Mouse (Mus musculus) layer of hippocampus, postnatal 25 days (tissue): ENCODE measurements around the gene Arvcf. TPM values are rescaled to one million over a fixed set of nuclear protein-coding genes. Genes with fewer than 3 reads are reported as not detected.

Source experiments
- microRNA-seq, 2 experiments: library from miRNA; unstranded; fragments of <30 nt; microRNA quantifications; one replicate each; pipeline ENCODE4 v1.2.0; 2021
- total RNA-seq, 2 experiments: library from RNA; stranded (reverse); gene quantifications; 2 replicates each; pipeline ENCODE4 v1.2.3; 2021

Gene Arvcf
- total RNA-seq, 2 experiments from 2014 or later: 39.5 to 45.7 TPM

Small RNA genes lying within 50 kb of the gene (microRNA-seq; reads per million reads assigned to microRNA genes)
- gene Gm26219 (0 reads per million in 2 experiments), gene Mir185 (221 to 1,301 reads per million in 2 experiments)

Other genes starting within 250 kb of the Arvcf start
- 100 to 1,000 TPM; 102 to 111 TPM for gene Rtn4r, start 220.5 kb upstream of the Arvcf start, total RNA-seq
- gene Ccdc188, start 130.3 kb upstream of the Arvcf start, total RNA-seq: not detected
- 10 to 100 TPM; 77.0 to 95.9 TPM for gene Zdhhc8, start 113.0 kb upstream of the Arvcf start, total RNA-seq
- gene Trmt2a, start 99.5 kb upstream of the Arvcf start, total RNA-seq: 10 to 100 TPM; 46.4 to 57.9 TPM
- gene Ranbp1, start 99.5 kb upstream of the Arvcf start, total RNA-seq: 10 to 100 TPM; 92.2 to 97.2 TPM
- under 1 TPM in 1 of 2 experiments, not detected in 1; 0.79 TPM for gene Gm49776, start 89.9 kb upstream of the Arvcf start, total RNA-seq
- gene Dgcr8, start 58.9 kb upstream of the Arvcf start, total RNA-seq: 10 to 100 TPM; 38.6 to 40.3 TPM
- 100 to 1,000 TPM; 115 to 121 TPM for gene Tango2, start 79 bp upstream of the Arvcf start, total RNA-seq
- 10 to 100 TPM; 19.1 to 21.8 TPM for gene Txnrd2, start 78.2 kb downstream of the Arvcf start, total RNA-seq
- 10 to 100 TPM; 71.8 to 81.3 TPM for gene Comt, start 78.7 kb downstream of the Arvcf start, total RNA-seq
- gene Gnb1l, start 150.5 kb downstream of the Arvcf start, total RNA-seq: 1 to 10 TPM; 6.5 to 7.1 TPM
- gene Rtl10, start 150.7 kb downstream of the Arvcf start, total RNA-seq: 1 to 10 TPM; 7.9 to 8.7 TPM
- gene Tbx1, start 242.5 kb downstream of the Arvcf start, total RNA-seq: under 1 TPM; 0.77 to 0.91 TPM